Mouse (Mus musculus) intestine, embryonic 16.5 days (tissue): ENCODE measurements at regions not wholly inside any gene's neighbourhood (a gene's known extent, or its start where the extent isn't known, plus 50 kb on each side); places are given as distances from the start of the nearest gene placed in this dataset.

Experiments used
- ATAC-seq: fragments of 200-750 bp; cut with Nextera tagmentation; 2 replicates; pipeline ENCODE4 v1.8.0; 2017; ENCODE audit warnings: moderate TSS enrichment, moderate library complexity
- H3K27ac ChIP-seq: fragments of 300-500 bp; sonication (generic); 2 replicates; pipeline ENCODE4 v1.5.1; 2014; ENCODE audit warnings: mild to moderate bottlenecking, low read length
- H3K27me3 ChIP-seq: fragments of 300-500 bp; sonication (generic); replicated peaks from 2 replicates; pipeline ENCODE4 v1.6.1; 2014; ENCODE audit warnings: low read length, control low read depth, mixed read lengths; ENCODE audit not compliant: control insufficient read depth, insufficient read depth
- H3K36me3 ChIP-seq: fragments of 300-500 bp; sonication (generic); 2 replicates; pipeline ENCODE4 v1.6.1; 2014; ENCODE audit warnings: low read length, control low read depth; ENCODE audit not compliant: control insufficient read depth, insufficient read depth
- H3K4me1 ChIP-seq: fragments of 300-500 bp; sonication (generic); 2 replicates; pipeline ENCODE4 v1.6.1; 2014; ENCODE audit warnings: low read length, control low read depth, mixed read lengths; ENCODE audit not compliant: control insufficient read depth, insufficient read depth
- H3K4me2 ChIP-seq: fragments of 300-500 bp; sonication (generic); 2 replicates; pipeline ENCODE4 v1.6.1; 2014; ENCODE audit warnings: low read depth, low read length, control low read depth
- H3K4me3 ChIP-seq: fragments of 300-500 bp; sonication (generic); 2 replicates; pipeline ENCODE4 v1.5.1; 2014; ENCODE audit warnings: mild to moderate bottlenecking, low read length
- H3K9ac ChIP-seq: fragments of 300-500 bp; sonication (generic); 2 replicates; pipeline ENCODE4 v1.6.1; 2014; ENCODE audit warnings: low read depth, low read length
- H3K9me3 ChIP-seq: fragments of 300-500 bp; sonication (generic); 2 replicates; pipeline ENCODE4 v1.6.1; 2016; ENCODE audit warnings: low read length, control low read depth; ENCODE audit not compliant: control insufficient read depth
- WGBS: fragments of 180-500 bp; shearing (Covaris S2); extraction: QIAGEN DNeasy Blood & Tissue Kit; methylation state at CpG from one replicate; pipeline ENCODE4 v1.1.7; 2014; 5-methylcytosine and 5-hydroxymethylcytosine counted together

DNA sequence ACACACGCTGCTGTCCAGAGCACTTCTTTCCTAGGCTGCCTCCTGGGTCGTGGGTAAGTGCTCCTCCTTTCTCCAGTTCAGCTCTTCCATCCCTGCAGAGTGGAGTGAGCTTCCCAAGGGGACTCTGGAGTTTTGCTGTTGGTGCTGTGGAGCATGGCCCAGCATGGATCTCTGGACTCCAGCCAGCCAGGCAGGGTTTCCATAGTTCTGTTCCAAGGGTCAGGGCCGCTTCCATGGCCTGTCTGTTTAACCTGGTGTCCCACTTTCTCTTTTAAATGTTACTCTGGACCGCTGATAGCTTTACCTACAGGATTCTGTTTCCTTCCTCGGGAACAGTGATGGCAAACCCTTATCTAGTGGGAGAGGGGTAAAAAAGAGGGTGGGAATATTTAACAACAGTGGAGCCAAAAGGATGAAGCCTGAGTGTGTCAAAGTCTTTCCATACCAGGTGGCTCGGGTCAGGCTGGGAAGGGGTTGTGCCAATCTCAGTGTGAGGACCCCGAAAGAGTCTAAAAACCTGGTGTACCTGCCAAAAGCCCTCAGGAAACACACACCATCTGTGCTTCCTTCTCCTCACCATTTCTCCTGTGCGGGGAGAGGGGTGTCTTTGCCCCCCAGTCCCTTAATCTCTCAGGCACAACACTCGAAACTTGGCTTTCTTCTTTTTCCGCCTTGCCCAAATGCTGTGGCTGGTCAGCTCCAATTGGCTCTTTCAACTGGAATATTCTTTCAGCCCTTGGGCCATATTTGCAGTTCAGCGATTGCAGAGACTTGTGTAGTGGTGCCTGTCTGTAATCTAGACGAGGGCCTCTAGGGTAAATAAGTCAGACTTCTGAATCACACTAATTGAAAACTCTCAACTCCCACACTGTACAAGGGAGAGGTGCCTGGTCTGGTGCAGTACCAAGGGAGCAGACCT lies 222.8 kb upstream of the Fam19a5 start:
- no peaks in the 10 kb centered on the region for H3K27me3 ChIP-seq
- 69% methylated on average over 12 of the region's 12 CpGs for WGBS
- no peak for ATAC-seq
- no peak overlapping the region for H3K9ac ChIP-seq
- H3K27ac ChIP-seq = no peak overlapping the region
- no peaks in the 10 kb centered on the region for H3K36me3 ChIP-seq
- no peaks in the 10 kb centered on the region for H3K4me1 ChIP-seq
- H3K4me3 ChIP-seq = no peak overlapping the region
- no peaks in the 10 kb centered on the region for H3K9me3 ChIP-seq
- no peak overlapping the region for H3K4me2 ChIP-seq

DNA sequence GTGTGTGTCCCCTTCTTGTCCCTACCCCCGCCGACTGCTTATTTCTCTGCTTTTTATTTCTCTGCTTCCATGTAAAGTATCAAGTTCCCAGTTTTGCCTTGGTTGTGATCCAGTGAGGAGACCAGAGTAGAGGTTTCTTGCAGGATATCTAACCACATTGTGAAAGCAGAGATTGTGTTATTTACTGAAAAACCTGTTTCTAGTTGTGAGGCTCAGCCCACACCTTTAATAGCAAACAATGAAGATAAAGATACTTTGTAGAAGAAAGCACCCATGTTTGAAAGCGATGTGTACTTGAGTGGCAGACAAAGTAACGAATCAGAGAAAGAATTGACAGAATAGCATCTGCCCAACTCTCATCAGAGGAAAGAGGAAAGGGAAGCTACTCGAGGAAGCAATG lies 218.7 kb upstream of the Fam19a5 start:
- no peak for ATAC-seq
- Histone ChIP-seq H3K9ac (no peak overlapping the region), H3K27ac (no peak overlapping the region), H3K4me2 (no peak overlapping the region), H3K4me1 (no peaks in the 10 kb centered on the region), H3K36me3 (no peaks in the 10 kb centered on the region), H3K27me3 (no peaks in the 10 kb centered on the region), H3K9me3 (no peaks in the 10 kb centered on the region), H3K4me3 (no peak overlapping the region)
- WGBS = 68% methylated on average over 5 of the region's 5 CpGs

GRCm38 (mm10) chr15:87326281-87326680 lies 217.8 kb upstream of the Fam19a5 start:
- 71% methylated on average over 6 of the region's 6 CpGs for WGBS
- Histone ChIP-seq H3K4me2 (no peak overlapping the region), H3K4me1 (no peaks in the 10 kb centered on the region), H3K27me3 (no peaks in the 10 kb centered on the region), H3K9ac (no peak overlapping the region), H3K27ac (no peak overlapping the region), H3K4me3 (no peak overlapping the region), H3K9me3 (no peaks in the 10 kb centered on the region), H3K36me3 (no peaks in the 10 kb centered on the region)
- ATAC-seq = no peak

DNA sequence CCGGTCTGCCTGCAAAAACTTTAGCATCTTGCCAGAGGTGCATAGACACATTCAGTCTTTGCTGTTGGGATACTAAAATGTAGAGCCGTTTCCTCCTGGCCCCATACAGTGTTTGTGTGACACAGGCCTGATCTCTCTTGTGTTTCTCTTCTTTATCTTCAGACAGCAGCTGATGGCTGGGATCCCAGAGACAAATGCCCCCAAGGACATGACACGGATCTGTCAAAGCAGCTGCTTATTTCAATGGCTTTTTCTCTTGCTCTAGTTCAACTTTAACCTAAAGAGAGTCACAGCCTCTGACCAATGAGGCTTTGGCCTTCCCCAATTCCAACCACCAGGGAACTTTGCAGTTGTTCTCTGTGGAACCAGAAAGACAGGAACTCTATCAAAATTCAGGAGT lies 211.7 kb upstream of the Fam19a5 start:
- Histone ChIP-seq H3K4me3 (no peak overlapping the region), H3K4me1 (no peaks in the 10 kb centered on the region), H3K36me3 (no peaks in the 10 kb centered on the region), H3K9me3 (no peaks in the 10 kb centered on the region), H3K4me2 (no peak overlapping the region), H3K9ac (no peak overlapping the region), H3K27me3 (no peaks in the 10 kb centered on the region), H3K27ac (no peak overlapping the region)
- ATAC-seq = no peak
- 71% methylated on average over 3 of the region's 3 CpGs for WGBS

- H3K4me3 ChIP-seq = no peak overlapping the region
- 80% methylated on average over 4 of the region's 4 CpGs for WGBS
- H3K4me1 ChIP-seq = no peaks in the 10 kb centered on the region
- no peaks in the 10 kb centered on the region for H3K27me3 ChIP-seq
- no peak overlapping the region for H3K4me2 ChIP-seq
- H3K9me3 ChIP-seq = no peaks in the 10 kb centered on the region
- no peak for ATAC-seq
- no peak overlapping the region for H3K9ac ChIP-seq
- H3K36me3 ChIP-seq = no peaks in the 10 kb centered on the region
- H3K27ac ChIP-seq = no peak overlapping the region
These were observed 210.6 kb upstream of the Fam19a5 start for GRCm38 (mm10) chr15:87333527-87333926.

DNA sequence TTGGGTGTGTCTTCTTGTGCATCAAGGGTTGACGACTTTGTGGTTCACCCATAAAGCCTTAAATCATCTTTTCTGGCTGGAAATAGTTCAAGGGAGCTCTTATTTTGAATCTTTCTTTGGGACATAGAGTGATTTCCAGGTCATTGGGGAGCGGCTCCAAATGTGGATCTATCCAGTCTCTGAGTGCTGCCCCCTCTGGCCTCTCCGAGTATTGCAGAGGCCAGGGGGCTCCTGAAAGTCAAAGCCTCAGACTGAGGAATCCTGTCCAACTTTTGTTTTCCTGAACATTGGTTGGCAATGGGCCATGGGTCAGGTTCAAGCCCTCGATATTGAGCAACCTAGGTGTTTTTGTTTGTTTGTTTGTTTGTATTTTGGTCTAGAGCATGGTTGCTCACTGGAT lies 209.7 kb upstream of the Fam19a5 start:
- ATAC-seq = no peak
- Histone ChIP-seq H3K4me3 (no peak overlapping the region), H3K9me3 (no peaks in the 10 kb centered on the region), H3K27ac (no peak overlapping the region), H3K4me1 (no peaks in the 10 kb centered on the region), H3K9ac (no peak overlapping the region), H3K36me3 (no peaks in the 10 kb centered on the region), H3K4me2 (no peak overlapping the region), H3K27me3 (no peaks in the 10 kb centered on the region)
- WGBS = 75% methylated on average over 4 of the region's 4 CpGs

GRCm38 (mm10) chr15:87335324-87335723 lies 208.8 kb upstream of the Fam19a5 start:
- H3K4me1 ChIP-seq = no peaks in the 10 kb centered on the region
- H3K9me3 ChIP-seq = no peaks in the 10 kb centered on the region
- ATAC-seq = no peak
- H3K4me3 ChIP-seq = no peak overlapping the region
- H3K4me2 ChIP-seq = no peak overlapping the region
- 75% methylated on average over 4 of the region's 4 CpGs for WGBS
- no peak overlapping the region for H3K27ac ChIP-seq
- H3K27me3 ChIP-seq = no peaks in the 10 kb centered on the region
- H3K36me3 ChIP-seq = no peaks in the 10 kb centered on the region
- H3K9ac ChIP-seq = no peak overlapping the region

DNA sequence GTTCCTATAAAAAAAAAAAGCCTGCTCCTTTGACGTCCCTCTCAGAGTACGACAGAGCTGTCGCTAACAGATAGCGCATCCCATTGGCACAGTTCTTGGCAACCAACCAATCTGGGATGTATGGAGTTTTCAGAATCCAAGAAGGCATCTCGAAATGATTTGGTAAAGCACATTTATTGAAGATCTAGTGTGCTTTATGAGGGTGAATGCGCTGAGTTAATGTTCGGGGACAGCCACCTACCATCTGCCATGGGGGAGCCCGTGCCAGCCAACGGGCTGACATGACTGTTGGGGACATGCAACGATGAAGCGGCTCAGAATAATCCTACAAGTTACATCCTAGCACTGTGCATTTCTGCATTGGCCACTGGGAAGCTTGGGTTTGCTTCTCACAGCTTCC lies 208.4 kb upstream of the Fam19a5 start:
- Histone ChIP-seq H3K9me3 (no peaks in the 10 kb centered on the region), H3K4me1 (no peaks in the 10 kb centered on the region), H3K4me2 (no peak overlapping the region), H3K9ac (no peak overlapping the region), H3K36me3 (no peaks in the 10 kb centered on the region), H3K27ac (no peak overlapping the region), H3K27me3 (no peaks in the 10 kb centered on the region), H3K4me3 (no peak overlapping the region)
- 87% methylated on average over 11 of the region's 11 CpGs for WGBS
- no peak for ATAC-seq

- Histone ChIP-seq H3K9me3 (no peaks in the 10 kb centered on the region), H3K4me3 (no peak overlapping the region), H3K27me3 (no peaks in the 10 kb centered on the region), H3K36me3 (no peaks in the 10 kb centered on the region), H3K9ac (no peak overlapping the region), H3K27ac (no peak overlapping the region), H3K4me1 (no peaks in the 10 kb centered on the region), H3K4me2 (no peak overlapping the region)
- ATAC-seq = no peak
- 62% methylated on average over 3 of the region's 3 CpGs for WGBS
These were observed 204.2 kb upstream of the Fam19a5 start for GRCm38 (mm10) chr15:87339904-87340303.

- H3K27me3 ChIP-seq = no peaks in the 10 kb centered on the region
- no peak for ATAC-seq
- 91% methylated on average over 1 of the region's 1 CpGs for WGBS
- H3K9ac ChIP-seq = no peak overlapping the region
- H3K36me3 ChIP-seq = no peaks in the 10 kb centered on the region
- no peaks in the 10 kb centered on the region for H3K4me1 ChIP-seq
- no peak overlapping the region for H3K4me2 ChIP-seq
- no peaks in the 10 kb centered on the region for H3K9me3 ChIP-seq
- no peak overlapping the region for H3K27ac ChIP-seq
- no peak overlapping the region for H3K4me3 ChIP-seq
These were observed 201.4 kb upstream of the Fam19a5 start for GRCm38 (mm10) chr15:87342656-87343055.
